Mouse (Mus musculus) lung, embryonic 14.5 days (tissue): ENCODE data around the gene Sik3. TPM values are rescaled to one million over a fixed set of nuclear protein-coding genes. Genes with fewer than 3 reads are reported as not detected.

ENCODE experiments used
- ATAC-seq: fragments of 200-750 bp; cut with Nextera tagmentation; 2 replicates; pipeline ENCODE4 v1.8.0; 2017; ENCODE audit warnings: mild to moderate bottlenecking, moderate TSS enrichment, moderate library complexity; ENCODE audit not compliant: insufficient read depth
- DNase-seq: peaks from one replicate; pipeline ENCODE4 v3.0.0-alpha.2; 2015
- H3K27ac ChIP-seq: fragments of 300-500 bp; sonication (generic); 2 replicates; pipeline ENCODE4 v1.5.1; 2014; ENCODE audit warnings: low read depth, mild to moderate bottlenecking, moderate library complexity
- H3K27me3 ChIP-seq: fragments of 300-500 bp; sonication (generic); 2 replicates; pipeline ENCODE4 v1.6.1; 2014; ENCODE audit warnings: low read length, control low read depth; ENCODE audit not compliant: insufficient read depth
- H3K36me3 ChIP-seq: fragments of 300-500 bp; sonication (generic); 2 replicates; pipeline ENCODE4 v1.6.1; 2014; ENCODE audit warnings: control low read depth; ENCODE audit not compliant: insufficient read depth
- H3K4me1 ChIP-seq: fragments of 300-500 bp; sonication (generic); 2 replicates; pipeline ENCODE4 v1.6.1; 2014; ENCODE audit warnings: antibody characterized with exemption, control low read depth; ENCODE audit not compliant: insufficient read depth
- H3K4me2 ChIP-seq: fragments of 300-500 bp; sonication (generic); 2 replicates; pipeline ENCODE4 v1.6.1; 2014; ENCODE audit warnings: mild to moderate bottlenecking
- H3K4me3 ChIP-seq: fragments of 300-500 bp; sonication (generic); 2 replicates; pipeline ENCODE4 v1.5.1; 2014; ENCODE audit warnings: low read depth, low read length
- H3K9ac ChIP-seq: fragments of 300-500 bp; sonication (generic); 2 replicates; pipeline ENCODE4 v1.6.1; 2014
- H3K9me3 ChIP-seq: fragments of 300-500 bp; sonication (generic); 2 replicates; pipeline ENCODE4 v1.6.1; 2016; ENCODE audit warnings: low read depth, low read length, control low read depth
- CTCF ChIP-seq: IDR thresholded peaks from 2 replicates; pipeline ENCODE4 v1.5.1; 2016; ENCODE audit warnings: antibody characterized with exemption, low read depth
- WGBS: fragments of 180-500 bp; shearing (Covaris S2); extraction: QIAGEN DNeasy Blood & Tissue Kit; methylation state at CpG from one replicate; pipeline ENCODE4 v1.1.7; 2014; 5-methylcytosine and 5-hydroxymethylcytosine counted together
- polyA plus RNA-seq: library from polyadenylated mRNA; unstranded; fragments of >200 nt; fragmentation: Nextera tagmentation; extraction: Ambion mirVana; gene quantifications from 2 replicates; pipeline ENCODE4 v1.2.1, GENCODE M21; 2014

The Sik3 gene
- polyA plus RNA-seq, 1 experiment from 2014 or later: 15.7 TPM

DNA sequence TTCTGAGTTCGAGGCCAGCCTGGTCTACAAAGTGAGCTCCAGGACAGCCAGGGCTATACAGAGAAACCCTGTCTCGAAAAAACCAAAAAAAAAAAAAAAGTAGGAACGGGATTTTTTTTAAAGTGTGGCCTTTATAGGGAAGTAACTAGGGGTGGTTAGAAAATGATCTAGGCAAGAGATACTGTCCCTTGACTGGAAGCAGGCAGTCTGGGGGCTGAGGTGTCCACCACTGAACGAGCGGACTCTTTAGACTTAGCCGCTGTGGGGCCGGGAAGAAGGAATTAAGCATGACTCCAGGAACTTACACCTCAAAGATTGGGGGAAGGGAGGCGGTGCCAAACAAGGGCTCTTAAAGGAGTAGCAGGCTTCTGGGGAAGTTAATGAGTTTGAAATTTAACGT is 205.6 kb downstream of the Sik3 start:
- H3K4me3 ChIP-seq: no peak overlapping the region
- no peak for TF ChIP-seq CTCF
- H3K4me1 ChIP-seq: no peaks in the 10 kb centered on the region
- H3K9ac ChIP-seq: no peak overlapping the region
- no peak for ATAC-seq
- H3K27ac ChIP-seq: no peak overlapping the region
- no peak overlapping the region for H3K4me2 ChIP-seq
- H3K36me3 ChIP-seq: peaks cover 35% of the 10 kb centered on the region
- H3K27me3 ChIP-seq: no peaks in the 10 kb centered on the region
- WGBS: 64% methylated on average over 9 of the region's 9 CpGs
- H3K9me3 ChIP-seq: no peaks in the 10 kb centered on the region
- no peak for DNase-seq

DNA sequence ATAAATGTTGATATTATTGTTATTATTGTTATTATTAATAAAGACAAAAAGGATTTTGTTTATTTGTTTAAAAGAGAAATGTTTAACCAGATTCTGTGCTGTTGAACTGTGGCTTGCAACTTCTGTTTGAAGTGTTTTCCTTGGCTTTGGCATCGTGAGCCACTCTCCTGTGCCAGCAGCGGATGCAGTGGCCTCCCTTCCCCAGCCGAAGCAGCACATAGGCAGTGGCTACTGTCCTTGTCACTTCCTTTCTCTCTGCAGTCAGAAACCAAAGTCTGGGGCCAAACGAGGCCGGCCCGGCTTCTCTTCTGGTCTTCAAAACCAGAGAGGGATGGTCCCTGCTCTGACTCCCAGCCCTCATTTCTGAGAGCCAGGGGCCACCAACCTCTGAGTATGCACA is 210.5 kb downstream of the Sik3 start:
- Histone ChIP-seq H3K27ac (no peak overlapping the region), H3K9ac (no peak overlapping the region), H3K4me3 (no peak overlapping the region), H3K4me1 (no peaks in the 10 kb centered on the region), H3K4me2 (no peak overlapping the region), H3K36me3 (peaks cover 34% of the 10 kb centered on the region), H3K9me3 (no peaks in the 10 kb centered on the region), H3K27me3 (no peaks in the 10 kb centered on the region)
- DNase-seq (no peak), ATAC-seq (no peak)
- WGBS: 78% methylated on average over 6 of the region's 6 CpGs
- no peak for TF ChIP-seq CTCF

DNA sequence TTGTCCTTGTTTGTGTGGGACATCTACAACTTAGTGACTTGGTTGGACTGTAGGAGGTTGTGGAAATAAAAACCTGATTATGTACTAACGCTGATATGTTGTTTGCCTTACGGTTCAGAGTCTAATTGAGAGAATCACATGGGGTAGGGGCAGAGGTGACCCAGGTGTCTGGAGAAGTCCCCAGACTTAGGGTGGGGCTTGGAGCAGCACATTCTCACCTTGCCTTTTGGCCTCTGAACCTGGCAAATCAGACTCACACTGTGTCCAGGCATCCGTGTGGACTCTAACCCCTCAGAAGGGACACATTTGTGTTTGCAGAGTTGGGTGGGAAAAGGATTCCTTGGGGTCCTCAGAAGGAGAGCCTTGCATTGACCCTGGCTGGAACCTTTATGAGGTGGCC is 211.5 kb downstream of the Sik3 start:
- no peak for TF ChIP-seq CTCF
- WGBS: 79% methylated on average over 3 of the region's 3 CpGs
- H3K4me3 ChIP-seq: no peak overlapping the region
- peaks cover 34% of the 10 kb centered on the region for H3K36me3 ChIP-seq
- H3K4me1 ChIP-seq: no peaks in the 10 kb centered on the region
- no peak overlapping the region for H3K4me2 ChIP-seq
- no peaks in the 10 kb centered on the region for H3K9me3 ChIP-seq
- ATAC-seq: no peak
- H3K27me3 ChIP-seq: no peaks in the 10 kb centered on the region
- H3K27ac ChIP-seq: no peak overlapping the region
- no peak for DNase-seq
- H3K9ac ChIP-seq: no peak overlapping the region

DNA sequence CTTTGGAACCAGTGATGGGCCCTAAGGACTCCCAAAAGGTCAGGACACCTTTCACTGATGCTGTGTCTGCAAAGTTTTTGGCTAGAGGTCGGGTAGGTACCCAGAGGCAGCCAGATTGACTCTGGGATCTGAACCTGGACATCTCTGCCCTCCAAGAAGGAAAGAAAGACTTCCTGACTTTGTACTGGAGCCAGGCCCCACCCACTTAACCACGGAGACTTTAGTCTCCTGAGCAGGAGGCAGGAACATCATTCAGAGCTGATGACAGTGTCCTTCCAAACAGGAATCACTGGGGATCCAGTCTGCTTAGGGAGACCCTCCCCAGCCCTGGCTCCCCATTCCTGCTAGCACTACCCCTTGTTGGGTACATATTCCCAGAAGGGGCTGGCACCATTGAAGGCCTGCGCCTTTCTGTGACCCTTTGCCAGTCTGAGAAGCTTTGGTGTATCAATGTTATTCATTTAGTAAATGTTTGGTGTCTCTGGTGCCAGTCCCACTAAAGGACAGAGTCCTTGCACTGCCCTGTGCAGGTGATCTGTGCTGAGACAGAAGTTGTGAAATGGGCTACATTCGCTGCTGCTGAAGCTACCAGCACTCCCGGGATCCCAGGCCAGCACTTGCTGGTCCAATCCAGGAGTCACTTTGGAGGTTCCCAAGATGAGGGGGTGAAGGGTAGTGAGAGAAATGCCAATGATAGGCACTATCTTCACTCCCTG is 212.5 kb downstream of the Sik3 start:
- Histone ChIP-seq H3K4me2 (no peak overlapping the region), H3K4me1 (no peaks in the 10 kb centered on the region), H3K4me3 (no peak overlapping the region), H3K27ac (no peak overlapping the region), H3K27me3 (no peaks in the 10 kb centered on the region), H3K36me3 (peaks cover 31% of the 10 kb centered on the region), H3K9me3 (no peaks in the 10 kb centered on the region), H3K9ac (no peak overlapping the region)
- no peak for TF ChIP-seq CTCF
- DNase-seq: no peak
- 59% methylated on average over 5 of the region's 5 CpGs for WGBS
- no peak for ATAC-seq

DNA sequence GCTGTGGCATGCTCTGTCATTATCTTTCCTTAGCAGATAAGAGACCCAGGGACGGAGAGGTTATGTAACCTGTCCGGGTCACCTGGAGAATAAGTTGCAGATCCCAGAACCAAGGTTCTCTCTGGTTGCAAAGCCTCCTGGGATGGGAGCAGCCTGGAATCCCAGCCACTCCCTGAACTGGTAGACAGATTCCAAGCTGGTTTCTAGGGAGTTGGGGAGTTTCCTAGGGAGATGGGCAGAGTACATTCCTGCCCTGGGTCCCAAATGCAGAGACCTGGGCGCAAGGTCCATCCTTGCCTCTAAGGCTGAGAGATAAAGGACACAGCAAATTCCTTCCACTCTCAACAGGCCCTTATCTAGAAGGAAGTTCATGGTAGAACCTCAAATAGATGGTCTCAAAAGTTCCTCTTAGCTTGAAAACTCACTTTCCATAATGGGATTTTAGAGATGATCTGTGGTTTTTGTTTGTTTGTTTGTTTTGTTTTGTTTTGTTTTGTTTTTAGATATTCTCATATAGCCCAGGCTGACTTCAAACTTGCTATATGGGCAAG is 214.5 kb downstream of the Sik3 start:
- H3K4me3 ChIP-seq: no peak overlapping the region
- DNase-seq: no peak
- no peak overlapping the region for H3K4me2 ChIP-seq
- H3K36me3 ChIP-seq: peaks cover 13% of the 10 kb centered on the region; the same call in 1 of the 2 replicates
- no peak for ATAC-seq
- 0 out of 2 replicates have a peak, but pooled peaks cover 3% of the 10 kb centered on the region for H3K27me3 ChIP-seq
- WGBS: 68% methylated on average over 3 of the region's 3 CpGs
- no peaks in the 10 kb centered on the region for H3K4me1 ChIP-seq
- no peak for TF ChIP-seq CTCF
- no peak overlapping the region for H3K9ac ChIP-seq
- H3K9me3 ChIP-seq: no peaks in the 10 kb centered on the region
- no peak overlapping the region for H3K27ac ChIP-seq

DNA sequence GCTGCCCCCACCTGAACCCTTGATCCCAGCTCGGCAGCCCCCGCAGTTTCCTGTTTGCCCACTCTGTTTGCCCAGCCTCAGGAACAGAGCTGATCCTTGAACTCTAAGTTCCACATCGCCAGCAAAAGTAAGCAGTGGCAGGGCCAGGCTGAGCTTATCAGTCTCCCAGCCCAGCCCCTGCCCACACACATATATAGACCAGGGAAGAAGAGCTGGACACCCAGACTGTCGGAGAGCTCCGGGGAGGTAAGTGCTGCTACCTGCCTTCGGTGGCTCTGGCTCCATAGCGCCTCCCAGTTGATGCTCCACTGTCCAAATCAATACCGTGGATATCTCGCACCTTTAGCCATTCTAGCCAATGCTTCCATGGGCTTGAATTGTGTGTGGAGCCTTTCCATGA is 215.9 kb downstream of the Sik3 start, which contains the start of gene Apoa1:
Apoa1 (plus strand) TSS at position 90 of the 400 bp plus-strand sequence.
- H3K4me1 ChIP-seq: no peaks in the 10 kb centered on the region
- H3K4me3 ChIP-seq: no peak within 1 kb of the TSS
- ATAC-seq (no peak), DNase-seq (no peak)
- TF ChIP-seq CTCF: no peak
- H3K9ac ChIP-seq: no peak within 1 kb of the TSS
- 39% methylated on average over 9 of the region's 9 CpGs for WGBS
- H3K27me3 ChIP-seq: 0 out of 2 replicates have a peak, but pooled peaks cover 3% of the 10 kb centered on the region
- no peaks in the 10 kb centered on the region for H3K9me3 ChIP-seq
- H3K4me2 ChIP-seq: no peak within 1 kb of the TSS
- peaks cover 7% of the 10 kb centered on the region; the same call in 1 of the 2 replicates for H3K36me3 ChIP-seq
- no peak within 1 kb of the TSS for H3K27ac ChIP-seq

DNA sequence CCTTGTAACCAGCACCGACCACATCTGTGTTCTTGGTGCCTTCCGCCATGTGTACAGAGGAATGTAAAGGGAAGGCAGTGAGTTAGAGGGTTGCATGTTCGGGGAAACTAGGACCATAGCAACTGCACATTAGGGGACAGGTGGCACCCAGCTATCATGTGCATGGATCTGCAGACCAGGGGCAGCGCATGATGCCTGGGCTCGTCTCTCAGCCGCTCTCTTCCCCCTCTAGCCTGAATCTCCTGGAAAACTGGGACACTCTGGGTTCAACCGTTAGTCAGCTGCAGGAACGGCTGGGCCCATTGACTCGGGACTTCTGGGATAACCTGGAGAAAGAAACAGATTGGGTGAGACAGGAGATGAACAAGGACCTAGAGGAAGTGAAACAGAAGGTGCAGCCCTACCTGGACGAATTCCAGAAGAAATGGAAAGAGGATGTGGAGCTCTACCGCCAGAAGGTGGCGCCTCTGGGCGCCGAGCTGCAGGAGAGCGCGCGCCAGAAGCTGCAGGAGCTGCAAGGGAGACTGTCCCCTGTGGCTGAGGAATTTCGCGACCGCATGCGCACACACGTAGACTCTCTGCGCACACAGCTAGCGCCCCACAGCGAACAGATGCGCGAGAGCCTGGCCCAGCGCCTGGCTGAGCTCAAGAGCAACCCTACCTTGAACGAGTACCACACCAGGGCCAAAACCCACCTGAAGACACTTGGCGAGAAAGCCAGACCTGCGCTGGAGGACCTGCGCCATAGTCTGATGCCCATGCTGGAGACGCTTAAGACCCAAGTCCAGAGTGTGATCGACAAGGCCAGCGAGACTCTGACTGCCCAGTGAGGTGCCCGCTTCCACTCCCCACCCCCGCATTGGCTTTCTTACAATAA is 217.2 kb downstream of the Sik3 start:
- Histone ChIP-seq H3K27me3 (0 out of 2 replicates have a peak, but pooled peaks cover 3% of the 10 kb centered on the region), H3K4me2 (peak overlapping the region; percentile 68), H3K36me3 (0 out of 2 replicates have a peak, but pooled peaks cover 2% of the 10 kb centered on the region), H3K4me3 (peak overlapping the region; percentile 37), H3K9ac (peak overlapping the region; percentile 56), H3K27ac (no peak overlapping the region), H3K9me3 (no peaks in the 10 kb centered on the region), H3K4me1 (no peaks in the 10 kb centered on the region)
- TF ChIP-seq CTCF: peak; percentile 85
- WGBS: 14% methylated on average over 37 of the region's 37 CpGs
- DNase-seq (peak; percentile 94), ATAC-seq (peak; percentile 95)
